Mouse (Mus musculus) left cerebral cortex, adult 8-10 months (tissue): ENCODE results near the gene Rad9b. TPM values are rescaled to one million over a fixed set of nuclear protein-coding genes. Genes with fewer than 3 reads are reported as not detected.
A peak's percentile ranks its signal among the peaks of the same experiment; 100 is the strongest.
"Not testable (repeated sequence)": the region's sequence is repeated elsewhere in the genome, so short reads cannot be mapped to it uniquely, and the experiment has no call there.

Experiments used
- DNase-seq, 2 experiments: peaks; one replicate each; pipeline ENCODE4 v3.0.0; 2022; ENCODE audit warnings: low spot score in 2 of 2
- total RNA-seq, 4 experiments: library from RNA; stranded (reverse); gene quantifications; 2 replicates each; pipeline ENCODE4 v1.2.4; 2022

Gene Rad9b
- total RNA-seq, 4 experiments from 2014 or later: 3.4 to 5.0 (median 4.2) TPM

DNA sequence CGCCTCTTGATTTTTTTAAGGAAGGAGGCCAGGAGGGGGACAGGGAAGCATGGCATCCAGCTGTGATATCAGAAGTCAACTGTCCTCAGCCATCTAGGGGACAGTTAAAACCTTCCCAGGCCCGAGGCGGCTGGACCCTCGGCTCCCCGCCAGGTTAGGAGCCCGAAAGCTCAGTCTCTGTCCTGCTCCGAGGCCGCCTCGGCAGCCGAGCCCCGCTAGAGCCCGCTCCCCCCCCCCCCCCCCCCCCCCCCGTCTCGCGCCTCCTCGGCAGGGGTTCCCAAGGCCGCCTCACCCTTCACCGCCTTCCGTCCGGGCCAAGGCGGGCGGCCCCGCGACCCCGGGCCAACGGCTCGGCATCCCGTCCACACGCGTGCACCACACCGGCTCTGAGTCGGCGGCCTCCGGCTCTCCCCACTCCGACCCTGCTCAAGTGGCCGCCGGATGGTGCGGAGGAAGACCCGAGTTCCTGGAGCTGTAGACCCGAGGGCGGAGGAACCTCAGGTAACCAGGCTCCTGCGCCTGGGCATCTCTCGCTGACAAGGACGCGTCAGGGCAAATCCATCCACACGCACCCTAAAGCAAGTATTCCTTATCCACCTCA is 17.7 kb upstream of the Rad9b start, which contains the start of gene Gpn3:
Gene Gpn3 (plus strand): TSS at position 286 of the 601 bp plus-strand sequence.
- DNase-seq: no peak

DNA sequence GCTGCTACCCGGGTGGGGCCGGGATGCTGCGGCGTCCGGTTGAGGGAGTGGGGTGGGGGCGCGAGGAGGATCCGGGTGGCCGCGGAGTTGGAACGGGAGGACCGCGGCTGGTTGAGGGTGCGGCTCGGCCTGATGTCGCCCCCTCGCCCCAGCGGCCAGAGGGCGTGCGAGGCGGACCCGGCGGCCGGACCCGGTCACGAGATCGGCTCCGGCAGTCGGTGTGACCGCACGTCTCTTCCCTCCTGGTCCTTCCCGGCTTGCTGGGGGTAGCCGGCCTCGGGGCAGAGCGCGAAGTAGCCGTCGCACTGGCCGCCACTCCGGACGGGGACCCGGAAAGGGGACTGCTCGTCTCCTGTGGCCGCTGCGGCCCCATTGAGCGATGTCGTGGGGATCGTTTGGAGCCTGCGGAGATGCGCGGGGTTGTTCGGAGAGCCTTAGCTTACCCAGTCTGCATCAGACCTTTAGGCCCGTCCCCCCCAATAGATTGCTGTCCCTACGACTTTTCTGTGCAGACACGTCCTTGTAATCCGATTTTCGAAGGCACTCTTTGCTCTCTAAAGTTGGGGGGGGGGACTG is 547 bp upstream of the Rad9b start:
- no peak for DNase-seq

DNA sequence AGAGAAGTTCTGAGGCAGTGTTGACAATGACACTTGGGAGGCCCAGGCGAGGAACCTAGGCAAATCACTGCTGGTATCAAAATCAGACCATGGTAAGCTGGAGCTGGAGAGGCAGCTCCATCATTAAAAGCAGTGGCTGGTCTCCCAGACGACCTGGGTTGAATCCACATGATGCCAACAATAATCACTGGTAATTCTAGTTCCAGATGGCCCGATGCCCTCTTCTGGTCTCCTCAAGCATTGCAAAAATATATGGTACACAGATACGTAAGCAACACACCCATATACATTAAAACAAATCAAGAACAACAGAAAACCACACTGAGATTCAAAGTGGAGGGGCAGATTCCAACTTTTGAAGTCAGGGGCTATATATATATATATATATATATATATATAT is 8.3 kb downstream of the Rad9b start:
- no peak for DNase-seq

DNA sequence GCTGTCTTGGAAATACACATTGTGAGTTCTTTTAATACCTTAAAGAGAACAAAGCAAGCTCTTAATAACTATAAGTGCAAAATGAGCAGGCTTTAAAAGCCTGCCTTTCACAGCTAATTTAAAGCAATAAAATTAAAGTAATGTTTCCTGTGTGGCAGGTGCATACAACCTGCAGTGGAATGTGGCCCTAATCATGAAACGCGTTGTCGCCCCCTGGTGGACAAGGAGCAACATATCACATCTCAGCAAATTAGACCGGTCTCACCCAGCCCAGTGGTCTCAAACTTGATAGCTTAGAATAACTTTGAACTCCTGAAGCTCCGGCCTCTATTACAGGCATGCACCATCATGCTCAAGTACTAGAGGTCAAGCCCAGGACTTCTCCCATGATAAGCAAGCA is 9.8 kb downstream of the Rad9b start:
- peak in 1 of 2 experiments; percentile 32 for DNase-seq

DNA sequence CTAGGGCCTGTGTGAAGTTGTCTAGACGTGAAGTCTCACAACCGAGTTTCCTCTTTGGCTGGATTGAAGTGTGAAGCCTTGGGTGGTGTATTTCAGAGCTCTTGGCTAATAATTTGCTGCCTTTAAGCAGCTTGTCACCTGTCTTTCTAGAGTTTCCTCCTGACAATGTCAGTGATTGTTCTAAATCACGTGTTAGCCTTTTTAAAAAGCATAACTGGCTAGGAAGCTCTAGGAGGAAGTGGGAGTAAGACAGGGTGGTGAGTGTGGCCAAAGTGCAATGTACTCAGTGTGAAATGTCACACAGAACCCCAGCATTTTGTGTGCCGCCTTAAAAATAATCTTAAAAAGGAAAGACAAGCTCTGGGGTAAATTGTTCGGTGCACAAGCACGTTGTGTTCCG is 10.3 kb downstream of the Rad9b start:
- DNase-seq: no peak

DNA sequence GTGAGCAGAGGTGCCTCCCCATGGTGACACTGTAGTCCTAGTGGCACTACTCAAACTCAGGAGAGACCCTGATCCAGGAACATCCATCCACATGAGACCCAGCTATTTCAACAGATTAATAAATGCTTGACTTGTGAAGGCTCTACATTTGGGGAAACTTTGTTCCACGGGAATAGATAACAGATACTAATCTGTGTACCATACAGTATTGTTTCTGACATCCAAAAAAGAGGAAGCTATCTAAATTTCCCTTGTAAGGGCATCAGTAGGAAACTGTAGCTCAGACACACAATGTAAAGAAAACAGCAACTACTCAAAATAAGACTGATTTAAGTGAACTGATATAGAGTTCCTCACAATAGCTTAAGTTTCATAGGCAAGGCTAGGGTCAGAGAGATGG is 11.2 kb downstream of the Rad9b start:
- no peak for DNase-seq

DNA sequence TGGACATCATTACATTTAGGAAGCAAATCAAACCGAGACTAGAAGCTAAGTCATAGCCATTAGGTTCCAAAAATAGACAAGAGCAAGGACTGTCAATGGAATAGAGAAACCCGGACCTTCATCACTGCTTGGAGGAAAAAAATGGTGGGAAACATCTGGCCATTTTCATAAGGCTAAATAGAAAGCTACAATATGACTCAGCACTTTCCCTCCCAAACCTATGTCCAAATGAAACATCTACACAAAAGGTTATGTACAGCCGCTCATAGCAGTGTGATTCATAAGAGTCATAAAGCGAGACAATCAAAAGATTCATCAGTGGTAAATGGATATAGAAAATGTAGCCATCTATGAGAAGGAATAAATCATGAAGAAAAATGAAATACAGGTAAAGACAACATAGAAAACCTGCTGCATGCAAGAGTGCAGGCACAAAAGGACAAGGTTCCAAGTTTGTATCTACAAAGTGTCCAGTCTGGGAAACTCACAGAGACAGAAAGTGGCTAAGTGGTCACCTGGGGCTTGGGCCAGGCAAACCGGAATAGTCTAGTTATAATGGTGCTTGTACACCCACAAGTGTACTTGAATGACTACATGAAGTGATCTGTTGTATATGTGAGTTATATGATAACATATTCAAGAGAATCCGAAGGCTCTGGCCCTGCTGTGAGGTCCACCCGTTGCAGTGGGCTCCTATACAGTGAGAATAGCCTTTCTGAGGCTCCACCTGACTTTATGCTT is 17.3 kb downstream of the Rad9b start:
- no peak for DNase-seq

DNA sequence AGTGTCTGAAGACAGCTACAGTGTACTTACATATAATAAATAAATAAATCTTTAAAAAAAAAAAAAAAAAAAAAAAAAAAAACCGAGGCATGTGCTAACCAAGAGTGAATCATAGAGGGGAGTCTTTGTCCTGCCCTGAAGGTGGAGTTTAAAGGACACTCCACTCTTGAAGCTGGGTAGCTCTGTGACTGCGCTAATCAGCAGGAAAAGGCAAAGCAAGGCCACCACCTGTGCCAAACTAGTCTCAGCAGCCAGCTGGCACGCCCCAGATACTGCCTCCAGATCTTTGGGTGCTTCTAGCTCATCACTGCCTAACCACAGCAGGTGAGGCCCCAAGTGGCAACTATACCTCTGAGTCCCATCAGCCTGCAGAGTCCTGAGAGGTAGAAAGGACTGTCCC is 19.4 kb downstream of the Rad9b start:
- no peak for DNase-seq

DNA sequence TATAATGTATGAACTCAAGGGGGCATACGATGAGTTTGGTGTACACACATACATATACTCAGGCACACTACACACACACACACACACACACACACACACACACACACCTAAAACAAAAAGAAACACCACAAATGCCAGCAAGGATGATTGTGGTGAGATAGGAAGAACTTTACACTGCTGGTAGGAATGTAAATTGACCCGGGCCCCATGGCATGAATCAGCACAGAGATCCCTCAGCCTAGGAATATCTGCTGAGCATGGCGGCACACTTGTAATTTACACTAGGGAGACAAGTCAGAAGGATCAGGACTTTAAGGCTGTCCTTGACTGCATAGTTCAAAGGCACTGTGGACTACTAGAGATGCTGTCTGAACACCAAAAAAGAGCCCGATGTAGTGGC is 23.8 kb downstream of the Rad9b start:
- no peak for DNase-seq

DNA sequence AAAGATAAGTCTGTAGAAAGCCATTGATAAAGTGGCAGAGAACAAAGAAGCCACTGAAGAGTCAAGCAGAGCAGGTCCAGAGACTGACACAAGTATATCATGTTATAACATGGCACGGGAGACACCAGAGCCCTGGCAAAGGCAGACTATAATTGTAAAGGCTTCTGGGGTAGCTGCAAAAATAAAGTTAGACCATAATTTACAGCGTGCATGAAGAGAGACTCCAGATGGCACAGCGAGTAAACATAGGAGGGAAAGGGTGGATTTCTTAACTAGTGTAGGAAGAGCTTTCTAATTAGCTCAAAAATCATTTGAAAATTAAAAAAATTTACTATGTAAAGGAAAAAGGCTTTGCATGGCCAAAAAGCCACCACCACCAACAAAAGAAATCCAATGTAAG is 26.8 kb downstream of the Rad9b start:
- DNase-seq: no peak

DNA sequence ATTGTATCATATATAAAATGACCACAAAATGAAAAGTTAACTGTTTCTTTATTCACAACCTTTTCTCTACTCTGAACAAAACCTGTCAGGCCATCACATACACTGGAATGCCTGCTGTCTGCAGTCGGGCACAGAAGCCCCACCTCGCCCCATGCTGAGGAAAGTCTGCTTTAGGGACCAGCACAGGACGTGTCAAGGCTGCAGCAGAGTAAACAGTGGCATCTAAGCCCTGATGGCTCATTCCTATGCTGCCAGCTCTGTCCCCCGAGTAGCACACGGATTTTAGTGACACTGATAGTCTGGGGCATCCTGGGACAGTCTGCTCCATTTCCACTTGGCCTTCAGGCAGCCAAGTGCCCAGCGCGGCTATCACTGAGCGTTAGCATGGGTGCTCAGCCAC is 28.6 kb downstream of the Rad9b start:
- no peak for DNase-seq

DNA sequence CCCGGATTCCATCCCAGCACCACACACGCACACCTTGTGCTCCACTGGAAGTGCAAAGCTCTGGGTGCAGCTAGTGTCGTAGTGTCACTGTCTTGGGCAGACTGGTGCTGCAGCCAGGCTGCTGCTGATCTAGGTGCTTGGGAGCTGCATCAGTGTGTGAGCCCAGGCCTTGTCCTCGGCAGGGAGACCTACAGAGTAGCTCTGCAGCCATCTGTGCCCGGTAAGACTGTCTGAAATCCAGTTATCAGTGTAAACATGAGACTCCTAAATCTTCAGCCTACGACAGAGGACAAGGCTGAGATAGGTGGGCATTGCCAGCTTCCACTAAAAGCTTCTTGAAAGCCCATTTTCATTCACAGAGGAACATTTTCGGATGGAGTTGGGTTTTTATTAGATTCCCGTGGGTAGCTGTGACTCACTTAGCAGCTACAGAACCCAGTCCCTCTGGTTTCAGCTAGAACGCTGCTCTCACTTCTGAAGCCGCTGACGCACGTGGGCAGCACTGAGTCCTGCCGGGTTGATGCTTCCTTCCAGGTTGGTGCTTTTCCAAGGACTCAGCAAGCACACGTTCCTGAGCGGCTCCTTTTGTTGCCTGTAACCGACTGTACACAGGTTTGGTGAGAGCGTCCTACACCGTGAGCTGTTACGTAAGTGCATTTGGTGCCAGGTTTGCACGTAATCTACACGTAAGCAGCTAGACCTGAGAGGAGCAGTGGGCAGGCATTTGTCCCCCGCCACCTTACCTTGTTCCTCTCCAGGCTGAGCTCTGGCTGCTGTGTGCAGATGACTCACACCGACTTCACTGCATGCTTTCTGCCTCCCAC is 29.2 kb downstream of the Rad9b start:
- peak; percentile 58 to 93 for DNase-seq

DNA sequence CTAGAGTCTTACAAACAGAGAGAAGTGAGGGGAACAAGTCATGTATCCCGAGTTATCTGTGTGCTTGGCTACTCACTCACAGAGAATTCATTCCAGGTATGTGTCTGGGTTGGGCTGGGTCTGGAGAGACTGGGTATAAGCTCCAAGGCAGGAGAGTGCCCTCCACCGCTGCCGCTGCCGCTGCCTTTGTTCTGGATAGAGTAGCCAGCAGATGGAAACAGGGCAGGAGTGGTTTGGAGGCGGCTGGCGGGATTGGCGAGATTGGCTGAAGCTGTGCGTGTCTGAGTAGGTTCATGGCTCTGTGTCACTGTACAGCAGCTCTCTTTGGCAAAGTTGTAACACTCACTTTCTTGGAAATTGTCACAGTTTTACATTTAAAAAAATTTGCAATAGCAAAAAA is 30.5 kb downstream of the Rad9b start:
- DNase-seq: no peak

DNA sequence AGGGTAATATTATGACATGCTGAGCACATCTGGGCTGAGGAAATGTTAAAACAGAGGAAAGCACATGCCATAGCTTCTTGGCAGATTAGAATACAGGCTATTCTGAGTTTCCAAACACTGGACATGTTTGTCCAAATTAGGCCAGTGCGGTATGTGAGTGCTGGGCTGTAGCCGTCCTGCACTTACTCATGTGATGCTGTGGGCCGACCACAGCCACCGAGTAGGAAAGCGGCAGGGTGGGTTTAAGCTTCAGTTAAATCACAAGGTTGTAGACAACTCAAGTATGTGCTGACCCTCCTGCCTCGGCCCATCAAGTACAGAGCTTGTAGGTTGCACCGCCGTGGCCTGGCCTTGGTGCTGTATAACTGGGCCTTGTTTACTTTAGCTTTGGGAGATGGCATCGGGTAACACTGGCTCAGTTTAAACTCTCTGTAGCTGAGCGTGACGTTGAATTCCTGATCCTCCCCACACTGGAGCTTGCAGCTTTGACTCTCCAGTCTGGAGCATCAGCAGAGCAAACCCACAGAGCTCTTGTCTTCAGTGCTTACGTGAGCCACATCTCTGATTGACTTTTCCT is 33.7 kb downstream of the Rad9b start:
- DNase-seq: no peak

DNA sequence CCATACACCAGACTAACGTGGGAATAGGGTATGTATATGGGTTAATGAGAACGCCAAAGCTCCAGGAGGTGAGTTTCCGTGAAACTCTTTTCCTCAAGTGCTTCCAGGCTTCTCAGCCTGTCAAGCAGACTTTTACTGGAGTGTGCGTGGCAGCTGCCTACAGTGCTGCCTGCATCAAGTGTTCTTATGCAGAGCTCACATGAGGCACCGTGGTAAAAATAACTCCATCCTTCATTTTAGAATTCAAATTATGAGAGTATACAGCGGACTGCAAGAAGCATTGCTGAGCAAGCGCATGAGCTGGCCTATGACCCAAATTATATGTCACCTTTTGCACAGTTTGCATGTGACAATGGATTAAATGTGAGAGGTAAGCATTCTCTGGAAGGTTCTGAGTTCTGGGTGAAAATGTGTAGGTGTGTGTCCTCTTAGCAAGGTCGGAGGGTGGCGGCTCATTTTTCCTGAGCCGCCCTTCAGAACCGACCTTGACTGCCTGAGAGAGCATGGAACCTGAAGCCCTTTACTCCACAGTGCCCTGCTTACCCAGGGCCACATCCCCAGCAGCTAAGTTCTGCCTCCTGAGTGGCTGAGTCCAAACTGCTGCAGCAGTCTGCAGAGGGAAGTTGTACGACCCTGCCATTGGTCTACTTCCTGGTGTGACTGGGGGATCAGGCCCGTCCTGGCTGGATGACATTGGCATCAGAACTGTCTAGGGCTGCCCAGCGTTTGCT is 34.4 kb downstream of the Rad9b start:
- DNase-seq: peak in 1 of 2 experiments; percentile 49

DNA sequence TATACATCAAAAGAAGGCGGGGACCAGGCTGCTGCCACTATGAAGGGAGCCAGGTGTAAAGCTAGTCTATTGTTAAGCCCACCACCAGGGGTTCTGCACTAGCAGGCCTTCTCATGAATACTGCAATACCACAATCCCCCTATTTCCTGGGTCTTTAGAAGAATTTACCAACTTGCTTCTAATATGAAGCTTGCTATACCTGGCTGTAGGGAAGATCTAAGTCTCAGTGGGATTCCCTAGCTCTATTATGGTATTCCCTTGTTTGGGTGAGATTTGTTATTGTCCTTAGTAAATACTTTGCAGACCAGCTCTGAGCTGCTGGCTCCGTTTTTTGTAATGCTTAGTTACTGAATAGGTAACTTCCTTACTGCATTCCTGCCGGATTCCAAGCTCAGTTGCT is 35.1 kb downstream of the Rad9b start:
- DNase-seq: not testable (repeated sequence)

DNA sequence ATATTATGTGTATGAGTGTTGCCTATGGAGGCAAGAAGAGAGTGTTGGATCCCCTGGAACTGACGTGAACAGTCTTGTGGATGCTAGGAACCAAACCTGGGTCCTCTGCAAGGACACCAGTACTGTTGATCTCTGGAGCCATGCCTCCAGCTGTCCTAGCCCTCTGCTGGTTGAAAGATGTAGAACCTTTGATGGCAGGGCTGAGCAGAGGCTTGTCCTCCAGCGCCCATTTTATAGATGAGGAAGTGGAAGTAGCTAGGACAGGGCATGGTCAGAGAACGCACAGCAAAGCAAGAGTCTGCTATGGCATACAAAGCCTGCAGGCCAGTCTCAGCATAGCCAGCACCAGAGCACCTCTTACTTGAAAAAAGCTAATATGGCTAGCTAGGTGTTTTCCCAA is 35.9 kb downstream of the Rad9b start:
- DNase-seq: no peak

DNA sequence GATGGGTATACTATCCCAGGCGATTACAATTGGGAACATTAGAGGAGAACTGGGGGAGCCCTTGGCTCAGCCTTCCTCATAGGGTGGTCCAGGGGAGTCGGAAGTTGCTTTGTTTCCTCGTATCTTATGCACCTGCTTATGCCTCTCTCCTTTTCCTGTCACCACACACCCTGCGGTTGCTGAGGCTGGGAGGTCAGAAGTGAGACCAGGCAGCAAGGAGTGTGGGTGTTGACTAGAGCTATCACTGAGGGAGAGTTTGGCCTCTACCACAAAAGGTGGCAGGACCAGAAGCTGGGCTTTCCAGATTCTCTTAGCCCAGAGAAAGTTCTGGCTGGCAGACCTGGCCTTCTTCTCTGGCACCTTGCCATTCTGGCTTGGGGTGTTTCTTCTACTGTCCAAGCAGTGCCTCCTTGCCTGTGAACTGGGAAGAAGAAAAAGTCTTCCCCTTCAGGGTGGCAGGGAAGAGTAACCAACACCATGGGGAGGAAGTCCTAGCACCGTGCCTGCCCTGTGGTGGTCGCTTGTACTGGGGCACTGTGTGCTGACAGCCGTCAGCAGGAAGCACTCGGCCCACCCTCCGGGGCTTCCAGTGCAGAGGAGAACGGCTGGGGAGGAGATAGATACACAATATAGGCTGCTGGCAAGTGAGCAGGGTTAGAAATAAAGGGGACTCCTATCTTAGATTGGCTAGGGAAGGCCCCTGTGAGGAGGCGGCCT is 36.5 kb downstream of the Rad9b start:
- no peak for DNase-seq

DNA sequence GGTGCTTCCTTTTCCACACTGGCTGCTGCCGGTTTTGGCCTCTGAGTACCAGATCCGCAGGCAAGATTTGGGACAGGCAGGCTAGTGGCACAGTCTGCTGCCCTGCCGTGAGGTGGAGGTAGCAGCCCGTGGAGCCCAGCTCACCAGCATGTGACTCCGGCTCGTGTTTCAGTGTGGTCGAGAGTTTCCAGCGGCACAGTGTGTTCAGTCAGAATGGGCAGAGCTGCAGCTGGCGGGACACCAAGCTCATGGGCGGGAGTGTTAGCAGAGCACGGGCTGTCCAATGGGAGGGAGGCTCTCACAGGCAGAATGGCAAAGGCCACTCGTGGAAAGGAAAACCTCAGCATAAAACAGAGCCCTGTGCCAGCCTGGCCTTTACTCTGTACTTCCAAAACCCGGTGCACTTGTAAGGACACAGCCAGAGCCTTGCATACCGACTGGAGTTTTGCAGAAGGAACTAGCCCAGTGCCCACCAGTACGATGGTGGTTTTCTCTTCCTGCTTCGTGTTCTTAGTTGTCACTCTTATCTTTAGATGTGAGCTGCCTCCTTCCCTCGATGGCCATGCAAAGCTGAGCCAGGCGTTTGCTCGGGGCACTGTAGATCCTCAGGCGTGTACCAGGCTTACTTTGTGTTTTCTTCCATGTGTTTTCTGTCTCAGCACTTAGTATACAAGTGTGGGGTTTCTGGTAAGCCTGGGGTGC is 38.9 kb downstream of the Rad9b start:
- peak; percentile 84 to 92 for DNase-seq
